Mouse (Mus musculus) right cerebral cortex, postnatal 4 days (tissue): ENCODE measurements around the gene Dnah3.

Source experiments
- DNase-seq: peaks from one replicate; pipeline ENCODE4 v3.0.0-alpha.2; 2022

Dnah3 gene

DNA sequence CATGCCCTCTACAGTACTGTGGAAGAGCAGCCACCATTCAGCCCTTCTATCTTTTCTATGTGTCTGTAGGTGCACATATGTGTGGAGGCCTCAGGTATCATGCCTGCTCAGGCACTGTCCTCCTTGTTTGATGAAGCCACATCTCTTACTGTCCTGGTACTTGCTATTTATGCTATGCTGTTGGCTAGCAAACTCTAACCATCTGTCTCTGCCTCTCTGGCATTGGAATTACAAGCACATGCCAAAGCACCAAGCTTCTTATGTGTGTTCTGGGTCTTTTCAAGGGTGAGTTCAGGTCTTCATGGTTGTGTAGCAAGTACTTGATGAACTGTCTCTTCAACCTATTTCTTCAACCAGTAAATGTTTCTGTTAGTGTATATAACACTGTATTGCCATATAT is 158.8 kb downstream of the Dnah3 start:
- no peak for DNase-seq

GRCm38 (mm10) chr7:119928783-119929440 is 166.2 kb downstream of the Dnah3 start:
- DNase-seq = no peak

DNA sequence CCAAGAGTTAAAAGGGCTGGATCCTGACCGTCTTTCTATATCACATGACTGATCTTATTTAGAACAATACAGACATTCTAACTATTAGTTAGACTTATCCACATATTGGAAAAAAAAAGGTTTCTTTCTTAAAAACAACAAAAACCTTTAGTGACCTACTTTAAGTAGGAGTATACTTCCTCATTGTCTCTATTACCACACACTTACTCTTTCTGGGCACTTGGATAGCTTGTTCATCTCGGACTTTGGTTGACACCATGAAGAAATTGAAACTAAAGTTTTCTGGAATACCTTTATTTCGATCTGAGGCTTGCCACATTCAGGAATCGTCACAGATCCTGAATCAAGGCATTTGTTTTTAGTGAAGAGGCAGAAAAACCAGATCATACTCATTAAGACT is 174.0 kb downstream of the Dnah3 start:
- no peak for DNase-seq

DNA sequence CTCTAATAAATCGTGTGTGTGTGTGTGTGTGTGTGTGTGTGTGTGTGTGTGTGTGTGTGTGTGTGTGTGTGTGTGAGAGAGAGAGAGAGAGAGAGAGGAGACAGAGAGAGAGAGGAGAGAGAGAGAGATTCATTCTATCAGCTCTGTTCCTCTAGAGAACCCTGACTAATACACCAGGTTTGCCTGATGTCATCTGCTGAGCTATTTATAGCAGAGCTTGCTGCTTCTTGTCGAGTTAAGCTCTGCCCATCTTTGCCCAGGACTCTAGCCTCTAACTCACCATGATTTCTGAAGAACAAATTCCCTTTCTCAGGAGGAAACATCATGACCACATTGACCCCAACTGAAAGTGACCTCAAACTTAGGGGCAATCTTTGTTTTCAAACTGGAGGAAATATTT is 174.6 kb downstream of the Dnah3 start:
- no peak for DNase-seq

- DNase-seq = no peak
These were observed 183.4 kb downstream of the Dnah3 start for GRCm38 (mm10) chr7:119911727-119912126.

GRCm38 (mm10) chr7:119906523-119907215 is 188.4 kb downstream of the Dnah3 start:
- no peak for DNase-seq

DNA sequence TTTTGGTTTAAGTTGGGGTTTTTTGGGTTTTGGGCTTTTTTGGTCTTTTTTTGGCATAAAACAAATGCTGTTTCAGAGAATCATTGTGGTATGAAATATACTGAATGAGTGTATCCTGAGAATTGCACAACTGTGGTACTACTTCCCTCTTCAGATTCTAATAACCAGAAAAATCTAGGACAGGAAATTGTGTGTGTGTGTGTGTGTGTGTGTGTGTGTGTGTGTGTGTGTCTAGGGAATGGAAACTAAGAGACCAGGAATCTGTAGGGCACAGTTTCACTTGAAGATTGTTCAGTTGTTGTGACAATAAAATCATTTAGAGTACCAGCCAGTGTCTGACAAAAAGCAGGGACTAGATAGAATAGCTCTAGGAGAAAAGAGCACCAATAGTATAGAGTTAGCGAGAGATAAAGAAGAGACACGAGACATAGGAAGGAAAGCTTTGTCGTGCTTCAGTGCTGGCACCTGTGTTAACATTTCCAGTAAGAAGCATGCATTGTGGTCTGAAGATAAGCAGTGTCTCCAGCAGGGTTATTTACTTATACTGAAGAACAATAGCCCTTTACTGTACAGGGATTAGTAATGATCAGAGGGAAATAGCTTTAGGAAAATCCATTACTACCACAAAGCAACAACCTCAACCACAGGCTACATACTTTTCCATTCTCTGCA is 195.6 kb downstream of the Dnah3 start:
- DNase-seq = no peak

DNA sequence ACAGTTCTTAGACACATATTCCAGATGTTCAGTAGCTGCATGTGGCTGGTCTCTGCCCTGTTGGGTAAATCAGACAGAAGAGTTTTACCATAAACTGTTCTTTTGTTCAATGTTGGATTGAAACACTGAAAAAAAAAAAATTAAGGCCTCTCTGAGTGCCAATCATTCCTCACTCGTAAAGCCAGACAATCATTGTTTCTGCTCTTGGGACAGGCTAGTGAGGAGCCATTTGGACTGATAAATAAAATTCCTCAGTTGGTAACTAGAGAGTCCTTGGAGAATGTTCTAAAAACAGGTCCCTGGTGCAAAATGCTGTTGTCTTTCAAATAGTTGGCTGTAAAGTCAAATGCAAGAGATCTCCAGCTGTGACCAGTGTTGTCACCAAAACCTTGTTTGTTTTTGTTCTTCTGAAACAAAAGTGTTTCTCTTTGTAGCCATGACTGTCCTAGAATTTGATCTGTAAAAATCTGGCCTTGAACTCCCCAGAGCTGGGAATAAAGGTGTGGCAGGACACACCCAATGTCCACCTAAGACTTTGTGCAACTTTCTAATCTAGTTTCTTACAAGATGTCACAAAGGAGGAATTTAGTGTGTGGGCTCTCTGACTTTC is 196.7 kb downstream of the Dnah3 start:
- DNase-seq = no peak

DNA sequence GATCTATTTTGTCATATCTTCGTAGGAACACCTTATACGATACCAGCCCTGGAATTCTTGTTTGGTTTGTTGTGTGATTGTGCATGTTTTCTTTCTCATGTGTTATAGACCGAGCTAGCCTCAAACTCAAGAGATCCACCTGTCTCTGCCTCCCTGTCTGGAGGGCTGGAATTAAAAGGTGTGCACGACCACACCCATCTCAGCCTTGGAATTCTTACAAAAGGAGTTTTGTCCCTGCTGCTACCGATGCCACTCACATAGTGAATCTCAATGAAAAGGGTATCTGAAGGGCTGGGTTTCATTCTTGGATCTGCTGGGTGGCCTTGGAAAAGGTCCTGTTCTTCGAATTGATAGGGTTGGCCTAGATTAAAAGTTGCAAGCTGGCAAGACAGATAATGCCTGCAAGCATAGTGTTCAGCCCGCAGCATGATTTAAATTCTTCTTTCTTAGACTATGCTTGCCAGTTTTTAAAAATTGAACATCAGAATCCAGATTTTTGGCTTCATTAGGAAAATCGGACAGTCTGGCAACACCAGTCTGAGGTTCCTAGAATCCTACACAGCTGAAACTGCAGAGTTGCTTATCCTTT is 197.5 kb downstream of the Dnah3 start:
- no peak for DNase-seq

- peak; percentile 99 for DNase-seq
These were observed 199.2 kb downstream of the Dnah3 start, which contains the start of the genes Lyrm1 and Dcun1d3 for GRCm38 (mm10) chr7:119895639-119896512. TSS of gene Lyrm1 (plus strand) at chr7:119895861. TSS of gene Dcun1d3 (minus strand) at chr7:119896298.

GRCm38 (mm10) chr7:119894818-119895544 is 200.1 kb downstream of the Dnah3 start:
- no peak for DNase-seq

GRCm38 (mm10) chr7:119892742-119893141 is 202.3 kb downstream of the Dnah3 start:
- DNase-seq = no peak

DNA sequence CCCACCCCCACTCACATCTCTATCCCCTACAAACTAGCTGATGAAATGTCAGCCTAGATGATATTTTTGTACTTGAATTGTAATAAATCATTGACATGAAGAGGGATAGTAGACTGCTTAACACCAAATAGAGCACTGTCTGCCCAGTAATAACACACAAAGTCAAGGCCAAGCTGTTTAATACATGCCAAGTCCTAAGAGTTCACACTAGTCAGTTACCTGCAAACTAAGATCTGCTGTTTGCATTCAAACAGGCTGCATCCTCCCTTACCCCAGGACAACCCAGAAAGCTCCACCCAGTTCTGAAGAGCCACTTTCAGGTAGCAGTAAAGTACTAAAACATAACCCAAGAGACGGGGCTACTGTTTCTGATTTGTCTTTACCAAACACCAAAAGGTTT is 202.9 kb downstream of the Dnah3 start:
- DNase-seq = no peak

- no peak for DNase-seq
These were observed 207.2 kb downstream of the Dnah3 start for GRCm38 (mm10) chr7:119887887-119888286.

GRCm38 (mm10) chr7:119881229-119881628 is 213.9 kb downstream of the Dnah3 start:
- DNase-seq = no peak

- no peak for DNase-seq
These were observed 214.7 kb downstream of the Dnah3 start for GRCm38 (mm10) chr7:119880345-119880744.

DNA sequence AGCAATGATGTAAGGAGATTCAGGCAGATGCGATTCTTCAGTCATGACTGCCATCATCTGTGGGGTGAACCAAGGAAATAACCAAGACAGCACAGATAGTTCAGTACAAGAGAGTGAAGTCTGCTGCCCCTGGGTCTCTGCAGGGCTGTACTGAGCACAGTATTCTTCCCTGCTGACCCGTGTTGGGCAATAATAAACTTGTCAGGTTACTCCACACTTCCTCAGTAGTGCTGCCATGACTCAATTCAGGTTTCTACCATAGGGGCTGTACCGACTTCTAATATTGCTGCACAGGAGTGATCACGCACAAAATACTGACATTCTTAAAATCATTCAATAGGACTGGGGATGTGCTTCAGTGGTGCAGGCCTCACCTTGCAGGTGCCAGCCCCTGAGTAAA is 215.9 kb downstream of the Dnah3 start:
- DNase-seq = no peak

- no peak for DNase-seq
These were observed 219.2 kb downstream of the Dnah3 start for GRCm38 (mm10) chr7:119875776-119876440.

DNA sequence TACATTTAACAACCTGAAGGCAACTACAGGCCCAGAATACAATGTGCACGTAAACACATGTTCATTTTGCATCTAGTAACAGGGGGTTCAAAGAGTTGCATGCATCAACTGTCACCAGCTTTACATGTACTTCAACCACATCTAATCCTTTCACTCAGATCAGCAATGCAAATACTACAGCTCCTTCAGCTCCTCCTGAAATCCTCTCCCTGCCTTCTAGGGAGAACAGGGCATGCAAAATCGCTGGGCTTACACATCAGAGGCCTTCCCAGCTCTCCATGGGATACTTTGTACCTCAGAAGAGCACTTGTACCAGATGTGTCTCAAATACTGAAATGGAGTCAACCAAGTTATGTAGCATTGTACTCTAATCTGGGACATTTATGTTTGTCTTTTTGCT is 222.0 kb downstream of the Dnah3 start:
- no peak for DNase-seq
